Mouse (Mus musculus) heart, adult 2 months (tissue): ENCODE data around the gene Aldh16a1. TPM values are rescaled to one million over a fixed set of nuclear protein-coding genes. Genes with fewer than 3 reads are reported as not detected.
A peak's percentile ranks its signal among the peaks of the same experiment; 100 is the strongest.

ENCODE experiments used
- DNase-seq, 2 experiments: peaks; one replicate each; pipeline ENCODE4 v3.0.0; 2021
- H3K27ac ChIP-seq: fragments of 200-600 bp; 2 replicates; pipeline ENCODE4 v1.8.1; 2022
- H3K27me3 ChIP-seq: fragments of 200-500 bp; 2 replicates; pipeline ENCODE4 v1.6.1; 2012; ENCODE audit warnings: mild to moderate bottlenecking, low read length, inconsistent platforms, mixed read lengths; ENCODE audit not compliant: control insufficient read depth, insufficient read depth
- H3K36me3 ChIP-seq: fragments of 200-500 bp; 2 replicates; pipeline ENCODE4 v1.6.1; 2012; ENCODE audit warnings: low read length, inconsistent platforms; ENCODE audit not compliant: control insufficient read depth, insufficient read depth
- H3K4me1 ChIP-seq: fragments of 200-500 bp; 2 replicates; pipeline ENCODE4 v1.6.1; 2011; ENCODE audit warnings: low read length; ENCODE audit not compliant: control insufficient read depth, insufficient read depth
- H3K4me3 ChIP-seq: fragments of 200-600 bp; 2 replicates; pipeline ENCODE4 v1.8.1; 2022
- H3K79me2 ChIP-seq: fragments of 200-500 bp; replicated peaks from 2 replicates; pipeline ENCODE4 v1.6.1; 2012; ENCODE audit warnings: mild to moderate bottlenecking, inconsistent platforms, low read length, moderate library complexity, mixed read lengths; ENCODE audit not compliant: control insufficient read depth, insufficient read depth
- H3K9ac ChIP-seq: fragments of 200-500 bp; 2 replicates; pipeline ENCODE4 v1.6.1; 2012; ENCODE audit warnings: low read depth, mild to moderate bottlenecking, control low read depth, inconsistent platforms, low read length, mixed read lengths
- CTCF ChIP-seq: fragments of 200-600 bp; IDR thresholded peaks from 2 replicates; pipeline ENCODE4 v1.8.1; 2022; ENCODE audit warnings: antibody characterized with exemption, mild to moderate bottlenecking, moderate library complexity
- EP300 ChIP-seq: fragments of 200-500 bp; IDR thresholded peaks from 2 replicates; pipeline ENCODE4 v1.6.1; 2011; ENCODE audit warnings: low read depth, low read length, control low read depth; ENCODE audit not compliant: insufficient read depth
- POLR2A ChIP-seq: fragments of 200-500 bp; IDR thresholded peaks from 2 replicates; pipeline ENCODE4 v1.6.1; 2011; ENCODE audit warnings: mild to moderate bottlenecking, low read depth, low read length, control low read depth; ENCODE audit not compliant: insufficient read depth
- WGBS: fragments of 180-500 bp; shearing (Covaris S2); methylation state at CpG from one replicate; pipeline ENCODE4 v1.1.7; 2018; 5-methylcytosine and 5-hydroxymethylcytosine counted together
- intact Hi-C: fragments of 180-260 bp; cut with DNase I; formaldehyde crosslinking; loops from one replicate; pipeline ENCODE4 v1.15.1; 2025
- microRNA-seq, 2 experiments: library from miRNA; unstranded; fragments of <30 nt; microRNA quantifications; one replicate each; pipeline ENCODE4 v1.2.0; 2021
- polyA plus RNA-seq: library from polyadenylated mRNA; depleted of rRNA; stranded (reverse); fragments of >200 nt; gene quantifications from 2 replicates; pipeline ENCODE4 v1.2.3, GENCODE M21; 2012; rRNA removed
- total RNA-seq, 2 experiments: library from RNA; stranded (reverse); gene quantifications; 2 replicates each; pipeline ENCODE4 v1.2.3; 2021

The Aldh16a1 gene
- total and polyA plus RNA-seq, 3 experiments = 19.7 to 25.1 (median 23.5) TPM

- H3K27me3 ChIP-seq = no peaks in the 10 kb centered on the region
- TF ChIP-seq CTCF (no peak), POLR2A (no peak), EP300 (no peak)
- DNase-seq = no peak
- 0 out of 2 replicates have a peak, but pooled peaks cover 1% of the 10 kb centered on the region for H3K4me1 ChIP-seq
- no peaks in the 10 kb centered on the region for H3K36me3 ChIP-seq
- no peaks in the 10 kb centered on the region for H3K79me2 ChIP-seq
- no peak overlapping the region for H3K27ac ChIP-seq
- no peak overlapping the region for H3K4me3 ChIP-seq
- H3K9ac ChIP-seq = no peak overlapping the region
- 74% methylated on average over 7 of the region's 7 CpGs for WGBS
- intact Hi-C loops = no loop called here
Observed at GRCm38 (mm10) chr7:45094121-45094520, 60.3 kb downstream of the Aldh16a1 start.

DNA sequence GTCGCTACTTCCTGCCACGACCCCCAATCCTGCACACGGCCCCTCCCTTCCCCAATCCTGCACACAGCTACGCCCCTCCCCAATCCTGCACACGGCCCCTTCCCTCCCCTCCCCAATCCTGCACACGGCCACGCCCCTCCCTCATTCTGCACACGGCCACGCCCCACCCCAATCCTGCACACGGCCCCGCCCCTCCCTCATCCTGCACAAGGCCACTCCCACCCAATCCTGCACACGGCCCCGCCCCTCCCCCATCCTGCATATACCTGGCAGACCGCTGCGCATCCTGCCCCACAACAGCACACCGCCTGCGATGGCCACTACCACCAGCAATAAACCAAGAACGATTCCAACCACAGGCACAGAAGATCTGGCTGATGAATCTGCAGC lies 60.9 kb downstream of the Aldh16a1 start:
- 52% methylated on average over 14 of the region's 18 CpGs for WGBS
- TF ChIP-seq CTCF = no peak
- TF ChIP-seq EP300 = no peak
- no peak for TF ChIP-seq POLR2A
- no peak for DNase-seq
- Histone ChIP-seq H3K4me3 (no peak overlapping the region), H3K79me2 (no peaks in the 10 kb centered on the region), H3K36me3 (no peaks in the 10 kb centered on the region), H3K27ac (no peak overlapping the region), H3K4me1 (0 out of 2 replicates have a peak, but pooled peaks cover 1% of the 10 kb centered on the region), H3K9ac (no peak overlapping the region), H3K27me3 (no peaks in the 10 kb centered on the region)
- intact Hi-C loops = no loop called here

DNA sequence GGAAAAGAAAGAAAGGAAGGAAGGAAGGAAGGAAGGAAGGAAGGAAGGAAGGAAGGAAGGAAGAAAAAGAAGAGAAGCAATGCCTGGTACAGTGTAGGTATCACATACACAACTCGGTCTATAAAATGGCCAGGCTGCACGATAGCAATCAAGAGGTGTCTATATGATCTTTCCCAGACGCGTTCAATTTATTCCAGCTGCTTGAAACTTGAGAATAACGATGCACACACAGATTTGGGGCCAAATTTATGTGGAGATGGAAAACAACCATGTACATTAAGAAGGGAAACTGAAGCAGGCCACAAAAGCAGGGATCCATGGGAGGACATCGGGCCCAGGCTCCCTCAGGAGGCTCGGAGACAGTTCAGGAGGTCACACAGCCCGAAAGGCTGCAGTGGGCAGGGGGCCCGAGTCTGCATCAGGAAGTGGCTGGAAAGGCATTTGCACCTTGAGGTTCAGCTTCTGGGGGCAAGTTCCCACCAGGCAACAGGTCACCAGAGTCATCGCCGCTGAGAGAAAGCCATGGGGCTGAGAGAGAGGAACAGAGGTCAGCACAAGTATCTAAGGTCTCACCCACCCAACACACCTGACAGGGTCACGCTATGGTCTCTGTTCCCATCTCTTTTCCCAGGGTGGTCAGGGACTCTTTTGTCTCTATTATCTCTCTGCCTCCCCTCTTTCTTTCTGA lies 61.4 kb downstream of the Aldh16a1 start:
- H3K9ac ChIP-seq = no peak overlapping the region
- no peaks in the 10 kb centered on the region for H3K36me3 ChIP-seq
- TF ChIP-seq EP300 (no peak), POLR2A (no peak), CTCF (no peak)
- intact Hi-C loops = no loop called here
- H3K4me3 ChIP-seq = no peak overlapping the region
- DNase-seq = no peak
- 0 out of 2 replicates have a peak, but pooled peaks cover 1% of the 10 kb centered on the region for H3K4me1 ChIP-seq
- H3K27ac ChIP-seq = no peak overlapping the region
- H3K79me2 ChIP-seq = no peaks in the 10 kb centered on the region
- 62% methylated on average over 12 of the region's 12 CpGs for WGBS
- H3K27me3 ChIP-seq = no peaks in the 10 kb centered on the region

DNA sequence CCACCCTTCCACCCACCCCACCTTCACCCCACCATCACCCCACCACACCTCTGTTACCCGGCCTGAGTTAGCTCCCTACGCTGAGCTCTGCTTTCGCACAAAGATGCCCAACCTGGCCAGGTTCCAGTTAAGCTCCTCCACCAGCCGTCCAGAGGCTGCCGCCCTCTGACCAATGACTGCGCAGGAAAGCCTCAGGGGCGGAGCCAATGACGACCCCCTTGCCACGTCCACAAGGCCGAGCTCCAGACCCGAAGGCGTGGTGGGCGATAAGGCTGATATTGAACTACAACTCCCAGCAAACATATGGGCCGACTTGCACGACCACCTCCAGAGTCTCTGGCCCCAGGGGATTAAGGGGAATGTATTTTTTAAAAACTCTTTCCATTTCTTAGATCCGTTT lies 62.3 kb downstream of the Aldh16a1 start, which contains the start of gene Rcn3:
Rcn3 (minus strand) TSS at position 174 of the 400 bp plus-strand sequence.
- Histone ChIP-seq H3K36me3 (no peaks in the 10 kb centered on the region), H3K27ac (peak within 1 kb of the TSS; percentile 55), H3K4me1 (0 out of 2 replicates have a peak, but pooled peaks cover 1% of the 10 kb centered on the region), H3K4me3 (peak within 1 kb of the TSS; percentile 32), H3K27me3 (no peaks in the 10 kb centered on the region), H3K79me2 (no peaks in the 10 kb centered on the region), H3K9ac (peak within 1 kb of the TSS; percentile 54)
- intact Hi-C loops = no loop called here
- TF ChIP-seq CTCF (no peak), POLR2A (peak; percentile 72; the same call in 1 of the 2 replicates), EP300 (0 out of 2 replicates have a peak, but pooled peaks have one; percentile 17)
- WGBS = under 1% methylated on average over 16 of the region's 16 CpGs
- peak; percentile 85 to 87 for DNase-seq

DNA sequence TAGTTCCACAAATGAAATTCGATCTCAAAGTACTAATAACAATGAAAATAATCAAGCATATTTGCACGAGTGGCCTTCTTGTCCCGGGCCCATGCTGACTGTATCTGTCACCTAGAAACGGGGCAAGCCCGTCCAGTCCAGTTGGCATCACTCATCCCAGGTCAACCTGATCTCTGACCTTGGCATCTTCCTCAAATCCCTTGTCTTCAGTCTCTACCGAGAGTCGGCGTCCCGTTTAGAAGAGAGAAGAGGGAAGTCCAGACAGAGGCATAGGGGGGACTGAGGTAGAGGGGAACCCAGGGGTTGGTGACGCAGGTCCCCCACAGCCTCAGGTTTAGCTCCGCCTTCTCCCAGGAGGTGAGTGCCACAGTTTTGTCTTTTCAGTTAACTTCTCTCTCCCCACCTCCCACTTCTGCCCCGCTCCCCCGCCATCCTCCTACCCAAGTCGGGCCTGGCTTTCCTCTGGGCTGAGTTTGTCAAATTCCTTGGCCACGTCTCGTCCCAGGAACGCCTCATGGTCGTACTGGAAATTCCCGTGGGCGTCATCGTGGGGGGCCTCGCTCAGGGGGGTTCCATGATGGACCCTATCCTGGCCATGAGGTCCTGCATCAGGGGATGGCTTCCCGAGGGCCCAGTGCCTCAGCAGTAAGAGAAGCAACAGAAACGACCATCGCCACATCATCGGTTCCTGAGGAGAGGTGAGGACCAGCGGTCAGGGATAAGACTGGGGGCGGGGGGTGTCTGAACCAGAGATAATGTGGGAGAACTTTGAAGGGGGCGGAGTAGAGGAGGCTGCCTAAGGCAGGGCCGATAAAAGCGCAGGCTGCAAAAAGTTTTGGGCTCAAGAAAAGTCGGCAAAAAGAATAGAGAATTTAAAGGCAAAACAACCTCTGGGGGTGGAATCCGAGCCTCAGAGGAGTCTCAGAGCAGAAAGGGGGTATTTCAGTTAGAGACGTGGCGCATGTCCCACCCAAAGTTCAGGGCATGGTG lies 63.1 kb downstream of the Aldh16a1 start:
- intact Hi-C loops = no loop called here
- H3K27me3 ChIP-seq = no peaks in the 10 kb centered on the region
- no peak for TF ChIP-seq POLR2A
- no peak for TF ChIP-seq CTCF
- no peak for TF ChIP-seq EP300
- H3K79me2 ChIP-seq = no peaks in the 10 kb centered on the region
- no peaks in the 10 kb centered on the region for H3K36me3 ChIP-seq
- H3K4me1 ChIP-seq = 0 out of 2 replicates have a peak, but pooled peaks cover 1% of the 10 kb centered on the region
- no peak for DNase-seq
- WGBS = 19% methylated on average over 35 of the region's 35 CpGs
- peak overlapping the region; percentile 54 for H3K9ac ChIP-seq
- peak overlapping the region; percentile 32 for H3K4me3 ChIP-seq
- H3K27ac ChIP-seq = peak overlapping the region; percentile 55

Small RNA genes lying within 50 kb of the gene (microRNA-seq; reads per million reads assigned to microRNA genes)
- gene Mir150 = 2,581 to 5,737 reads per million in 2 experiments
- gene Mir5121 = 10.0 to 10.1 reads per million in 2 experiments
- gene Mir7055 = 0 reads per million in 2 experiments

Other genes starting within 250 kb of the Aldh16a1 start
Only the 30 nearest of the 32 such genes appear.
- not detected for gene Tsks, start 211.4 kb downstream of the Aldh16a1 start, total RNA-seq
- gene Tsks, start 211.4 kb downstream of the Aldh16a1 start, polyA plus RNA-seq = 0.26 and 1.5 TPM in 2 replicates
- 1 to 10 TPM; 1.5 to 2.1 TPM for gene Cpt1c, start 179.7 kb downstream of the Aldh16a1 start, total RNA-seq
- gene Cpt1c, start 179.7 kb downstream of the Aldh16a1 start, polyA plus RNA-seq = 8.4 and 9.7 TPM in 2 replicates
- gene Prmt1, start 168.0 kb downstream of the Aldh16a1 start, total RNA-seq = 10 to 100 TPM; 85.4 to 98.0 TPM
- gene Prmt1, start 168.0 kb downstream of the Aldh16a1 start, polyA plus RNA-seq = 96.7 and 139 TPM in 2 replicates
- gene Irf3, start 156.9 kb downstream of the Aldh16a1 start, total RNA-seq = 10 to 100 TPM; 24.4 to 26.0 TPM
- gene Irf3, start 156.9 kb downstream of the Aldh16a1 start, polyA plus RNA-seq = 55.6 and 62.6 TPM in 2 replicates
- 10 to 100 TPM in 1 of 2 experiments, 1 to 10 TPM in 1; 9.5 to 11.5 TPM for gene Bcl2l12, start 155.9 kb downstream of the Aldh16a1 start, total RNA-seq
- 16.8 and 19.2 TPM in 2 replicates for gene Bcl2l12, start 155.9 kb downstream of the Aldh16a1 start, polyA plus RNA-seq
- gene Scaf1, start 138.2 kb downstream of the Aldh16a1 start, total RNA-seq = 10 to 100 TPM; 45.5 to 46.6 TPM
- gene Scaf1, start 138.2 kb downstream of the Aldh16a1 start, polyA plus RNA-seq = 33.9 and 36.0 TPM in 2 replicates
- 10 to 100 TPM; 40.9 to 44.3 TPM for gene Rras, start 136.6 kb downstream of the Aldh16a1 start, total RNA-seq
- gene Rras, start 136.6 kb downstream of the Aldh16a1 start, polyA plus RNA-seq = 107 and 114 TPM in 2 replicates
- 10 to 100 TPM; 22.4 to 23.0 TPM for gene Prr12, start 101.7 kb downstream of the Aldh16a1 start, total RNA-seq
- 4.9 and 7.1 TPM in 2 replicates for gene Prr12, start 101.7 kb downstream of the Aldh16a1 start, polyA plus RNA-seq
- 10 to 100 TPM; 27.0 to 29.3 TPM for gene Nosip, start 92.2 kb downstream of the Aldh16a1 start, total RNA-seq
- 41.7 and 43.6 TPM in 2 replicates for gene Nosip, start 92.2 kb downstream of the Aldh16a1 start, polyA plus RNA-seq
- gene Prrg2, start 91.9 kb downstream of the Aldh16a1 start, total RNA-seq = 1 to 10 TPM; 5.5 to 6.2 TPM
- 19.8 and 23.6 TPM in 2 replicates for gene Prrg2, start 91.9 kb downstream of the Aldh16a1 start, polyA plus RNA-seq
- gene Rcn3, start 62.4 kb downstream of the Aldh16a1 start, total RNA-seq = 10 to 100 TPM; 24.6 to 27.9 TPM
- gene Rcn3, start 62.4 kb downstream of the Aldh16a1 start, polyA plus RNA-seq = 52.2 and 64.5 TPM in 2 replicates
- 10 to 100 TPM; 60.3 to 67.5 TPM for gene Fcgrt, start 50.7 kb downstream of the Aldh16a1 start, total RNA-seq
- 82.8 and 100 TPM in 2 replicates for gene Fcgrt, start 50.7 kb downstream of the Aldh16a1 start, polyA plus RNA-seq
- 100 to 1,000 TPM; 534 to 613 TPM for gene Rps11, start 30.1 kb downstream of the Aldh16a1 start, total RNA-seq
- 186 and 258 TPM in 2 replicates for gene Rps11, start 30.1 kb downstream of the Aldh16a1 start, polyA plus RNA-seq
- 100 to 1,000 TPM; 561 to 659 TPM for gene Rpl13a, start 25.8 kb downstream of the Aldh16a1 start, total RNA-seq
- gene Rpl13a, start 25.8 kb downstream of the Aldh16a1 start, polyA plus RNA-seq = 915 and 1,061 TPM in 2 replicates
- under 1 TPM in 1 of 2 experiments, not detected in 1; 0.80 TPM for gene Gm45713, start 18.4 kb downstream of the Aldh16a1 start, total RNA-seq
- 4.5 and 4.6 TPM in 2 replicates for gene Gm45713, start 18.4 kb downstream of the Aldh16a1 start, polyA plus RNA-seq
- gene Flt3l, start 18.2 kb downstream of the Aldh16a1 start, total RNA-seq = 1 to 10 TPM; 5.5 to 6.4 TPM
- gene Flt3l, start 18.2 kb downstream of the Aldh16a1 start, polyA plus RNA-seq = 47.4 and 59.1 TPM in 2 replicates
- 10 to 100 TPM; 33.8 to 36.7 TPM for gene Pih1d1, start 281 bp downstream of the Aldh16a1 start, total RNA-seq
- 48.1 and 51.2 TPM in 2 replicates for gene Pih1d1, start 281 bp downstream of the Aldh16a1 start, polyA plus RNA-seq
- gene Slc17a7, start 9.4 kb upstream of the Aldh16a1 start, total RNA-seq = 10 to 100 TPM; 18.3 to 24.3 TPM
- gene Slc17a7, start 9.4 kb upstream of the Aldh16a1 start, polyA plus RNA-seq = 29.1 and 36.8 TPM in 2 replicates
- not detected for gene Gfy, start 25.0 kb upstream of the Aldh16a1 start, total RNA-seq
- gene Gfy, start 25.0 kb upstream of the Aldh16a1 start, polyA plus RNA-seq = not detected in 2 replicates
- not detected for gene Pth2, start 26.4 kb upstream of the Aldh16a1 start, total RNA-seq
- not detected in 2 replicates for gene Pth2, start 26.4 kb upstream of the Aldh16a1 start, polyA plus RNA-seq
- not detected for gene Ccdc155, start 50.3 kb upstream of the Aldh16a1 start, total RNA-seq
- 0.06 and 0.12 TPM in 2 replicates for gene Ccdc155, start 50.3 kb upstream of the Aldh16a1 start, polyA plus RNA-seq
- not detected for gene Dkkl1, start 57.6 kb upstream of the Aldh16a1 start, total RNA-seq
- 0.37 and 0.73 TPM in 2 replicates for gene Dkkl1, start 57.6 kb upstream of the Aldh16a1 start, polyA plus RNA-seq
- gene Tead2, start 61.2 kb upstream of the Aldh16a1 start, total RNA-seq = 10 to 100 TPM in 1 of 2 experiments, 1 to 10 TPM in 1; 6.2 to 10.8 TPM
- 13.1 and 14.0 TPM in 2 replicates for gene Tead2, start 61.2 kb upstream of the Aldh16a1 start, polyA plus RNA-seq
- gene Cd37, start 84.5 kb upstream of the Aldh16a1 start, total RNA-seq = 1 to 10 TPM; 3.1 to 4.3 TPM
- 10.0 and 21.2 TPM in 2 replicates for gene Cd37, start 84.5 kb upstream of the Aldh16a1 start, polyA plus RNA-seq
- not detected for gene Slc6a16, start 86.5 kb upstream of the Aldh16a1 start, total RNA-seq
- 0.15 TPM in 1 of 2 replicates, not detected in the other for gene Slc6a16, start 86.5 kb upstream of the Aldh16a1 start, polyA plus RNA-seq
- not detected for gene Slc6a21, start 122.9 kb upstream of the Aldh16a1 start, total RNA-seq
- 0.38 and 0.55 TPM in 2 replicates for gene Slc6a21, start 122.9 kb upstream of the Aldh16a1 start, polyA plus RNA-seq
- gene Trpm4, start 179.2 kb upstream of the Aldh16a1 start, total RNA-seq = 10 to 100 TPM; 21.0 to 21.4 TPM
- 38.7 and 40.9 TPM in 2 replicates for gene Trpm4, start 179.2 kb upstream of the Aldh16a1 start, polyA plus RNA-seq
- gene Hrc, start 180.7 kb upstream of the Aldh16a1 start, total RNA-seq = 1,000 to 10,000 TPM in 1 of 2 experiments, 100 to 1,000 TPM in 1; 863 to 1,007 TPM
- gene Hrc, start 180.7 kb upstream of the Aldh16a1 start, polyA plus RNA-seq = 383 and 578 TPM in 2 replicates
- under 1 TPM; 0.11 to 0.26 TPM for gene Ppfia3, start 212.4 kb upstream of the Aldh16a1 start, total RNA-seq
- 0.09 and 0.14 TPM in 2 replicates for gene Ppfia3, start 212.4 kb upstream of the Aldh16a1 start, polyA plus RNA-seq
- gene Lin7b, start 216.0 kb upstream of the Aldh16a1 start, total RNA-seq = 1 to 10 TPM; 1.0 to 1.6 TPM
- gene Lin7b, start 216.0 kb upstream of the Aldh16a1 start, polyA plus RNA-seq = 2.3 and 3.4 TPM in 2 replicates